Mouse (Mus musculus): ENCODE measurements around the gene Fndc3b. TPM values are rescaled to one million over a fixed set of nuclear protein-coding genes. Genes with fewer than 3 reads are reported as not detected.

Gene Fndc3b
- polyA plus RNA-seq, 1 experiment from 2014 or later = 153 TPM

DNA sequence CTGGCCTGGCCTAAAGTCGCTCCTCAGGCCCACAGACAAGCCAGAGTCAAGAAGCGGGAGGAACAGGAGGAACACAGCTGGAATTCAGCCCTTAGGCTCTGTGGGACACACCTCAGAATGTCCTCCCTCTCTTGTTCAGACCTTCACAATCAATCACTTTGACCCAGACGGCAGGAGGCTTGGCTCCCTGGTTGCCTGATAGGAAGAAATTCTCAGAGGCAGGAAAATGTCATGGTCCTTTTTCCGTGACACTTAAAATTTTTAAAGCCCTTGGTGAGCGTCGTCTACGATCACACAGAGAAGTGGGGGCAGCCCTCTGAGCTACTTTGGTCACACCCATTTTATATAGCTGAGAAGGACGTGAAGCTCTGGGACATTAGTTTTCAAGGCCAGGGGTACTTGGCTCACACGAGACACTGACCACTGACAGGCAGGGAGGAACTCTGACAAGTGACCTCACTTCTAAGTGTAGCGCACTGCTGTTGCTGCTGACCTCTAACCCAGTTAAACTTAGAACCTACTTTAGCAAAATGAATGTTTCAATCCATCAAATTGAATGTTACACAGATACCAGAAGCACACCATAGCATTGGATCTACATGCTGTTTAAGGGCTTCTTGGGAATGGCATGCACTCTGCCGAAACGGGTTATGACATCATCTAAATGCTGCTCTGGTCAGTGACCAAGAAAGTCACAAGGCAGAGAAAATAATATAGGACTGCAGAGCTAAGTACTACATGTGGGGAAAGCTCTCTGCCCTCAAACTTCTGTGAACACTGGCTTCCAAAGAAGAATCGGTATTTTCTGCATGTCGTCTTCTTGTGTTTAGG, 181.7 kb downstream of the Fndc3b start:
- no peak for ATAC-seq
- no peak for TF ChIP-seq CTCF (IDR thresholded peaks at IDR 0.05)
- DNase-seq (ENCODE audit: low read depth, low spot score) = no peak
- ChIA-PET POLR2A (no interaction called here), CTCF (interaction anchor here (1.1 to 1.9 kb wide), 5 partner anchors 8 to 19 kb away, joined by 3 to 9 read pairs (median 5); no protein-coding TSS in a partner anchor)
- in situ Hi-C loops (cut with MboI; ENCODE audit: low pct_unique_long_range_greater_than_20kb) = no loop called here
- H3K27me3 ChIP-seq = no peaks in the 10 kb centered on the region

DNA sequence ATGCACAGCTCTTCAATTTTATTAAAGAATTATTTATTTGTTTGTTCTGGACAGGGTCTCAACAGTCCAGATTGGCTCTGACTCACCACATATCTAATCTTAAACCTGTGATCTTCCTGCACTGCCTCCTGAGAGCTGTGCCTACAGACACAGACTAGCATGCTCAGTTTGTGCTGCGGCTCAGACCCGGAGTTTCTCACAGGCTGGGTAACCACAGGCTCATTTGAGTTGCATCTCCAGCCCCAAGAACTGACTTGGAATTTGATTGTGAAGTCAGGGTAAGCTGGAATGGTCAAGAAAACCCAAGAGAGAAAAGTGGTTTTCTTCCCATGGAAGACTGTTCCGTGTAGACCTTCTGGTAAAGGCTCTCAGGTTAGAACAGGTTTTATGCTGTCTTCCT, 184.1 kb downstream of the Fndc3b start:
- in situ Hi-C loops (cut with MboI; ENCODE audit: low pct_unique_long_range_greater_than_20kb) = no loop called here
- CTCF ChIA-PET = no interaction called here
- POLR2A ChIA-PET = no interaction called here
- H3K27me3 ChIP-seq = no peaks in the 10 kb centered on the region
- TF ChIP-seq CTCF (IDR thresholded peaks at IDR 0.05) = no peak
- no peak for ATAC-seq
- no peak for DNase-seq (ENCODE audit: low read depth, low spot score)

DNA sequence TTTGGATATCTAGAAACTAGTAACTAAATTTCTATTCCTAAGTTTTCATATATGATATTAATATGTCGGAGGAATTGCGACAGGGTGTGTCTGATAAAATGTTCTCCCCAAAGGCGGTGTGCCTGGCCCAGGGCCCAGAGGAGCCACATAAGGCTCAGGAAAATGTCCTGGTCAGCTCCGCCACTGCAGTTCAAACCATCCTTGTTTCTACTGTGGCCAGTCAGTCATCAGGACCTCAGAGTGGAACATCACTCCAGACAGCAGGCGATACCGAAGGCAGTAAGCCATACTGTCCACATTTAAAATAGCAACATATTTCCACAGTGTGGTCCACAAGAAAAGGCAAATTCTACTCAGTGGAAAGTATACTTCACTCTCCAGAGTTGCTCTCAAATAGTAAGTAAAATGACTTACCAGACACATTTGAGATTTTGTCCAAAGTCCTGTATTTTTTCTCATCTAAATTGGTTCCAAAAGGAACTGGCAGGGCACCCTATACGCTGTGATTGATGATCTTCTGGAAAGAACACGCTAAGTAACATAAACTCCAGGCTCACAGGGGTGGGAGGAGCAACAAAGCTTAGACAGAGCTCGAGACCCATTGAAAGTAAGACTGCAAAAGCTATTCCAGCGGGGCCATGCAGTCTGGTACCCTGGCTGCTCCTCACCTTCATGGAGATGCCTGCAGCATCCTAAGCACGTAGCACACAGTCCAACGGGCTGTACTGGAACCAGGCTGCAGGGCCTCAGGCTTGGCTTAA, 187.8 kb downstream of the Fndc3b start:
- CTCF ChIA-PET = interaction anchor here (1.6 kb wide), 1 partner anchor 36 kb away, joined by 4 read pairs; no protein-coding TSS in a partner anchor
- no peaks in the 10 kb centered on the region for H3K27me3 ChIP-seq
- no peak for ATAC-seq
- in situ Hi-C loops (cut with MboI; ENCODE audit: low pct_unique_long_range_greater_than_20kb) = no loop called here
- POLR2A ChIA-PET = no interaction called here
- DNase-seq (ENCODE audit: low read depth, low spot score) = no peak
- TF ChIP-seq CTCF (IDR thresholded peaks at IDR 0.05) = no peak

DNA sequence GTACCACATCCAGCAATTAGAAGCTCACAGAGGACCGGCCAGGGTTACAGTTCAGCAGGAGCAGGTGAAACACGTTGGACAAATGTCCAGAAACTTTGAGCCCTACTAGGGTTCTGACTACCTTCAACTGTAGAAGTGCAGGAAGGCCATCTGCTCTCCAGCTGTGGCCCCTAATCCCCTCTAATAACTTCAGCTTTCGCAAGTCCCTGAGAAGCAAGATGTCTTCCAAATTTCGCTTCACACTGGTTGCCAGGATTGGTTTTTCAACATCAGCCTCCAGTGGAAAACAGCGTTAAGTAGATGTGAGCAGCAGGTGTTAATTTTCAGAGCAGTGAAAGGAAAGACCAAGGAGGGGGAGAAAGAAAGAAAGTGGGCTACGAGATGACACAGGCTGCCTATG, 190.7 kb downstream of the Fndc3b start:
- in situ Hi-C loops (cut with MboI; ENCODE audit: low pct_unique_long_range_greater_than_20kb) = no loop called here
- no peaks in the 10 kb centered on the region for H3K27me3 ChIP-seq
- TF ChIP-seq CTCF (IDR thresholded peaks at IDR 0.05) = no peak
- ChIA-PET POLR2A (no interaction called here), CTCF (interaction anchor here (1.3 kb wide), 1 partner anchor 9 kb away, joined by 7 read pairs; no protein-coding TSS in a partner anchor)
- no peak for DNase-seq (ENCODE audit: low read depth, low spot score)
- ATAC-seq = no peak

DNA sequence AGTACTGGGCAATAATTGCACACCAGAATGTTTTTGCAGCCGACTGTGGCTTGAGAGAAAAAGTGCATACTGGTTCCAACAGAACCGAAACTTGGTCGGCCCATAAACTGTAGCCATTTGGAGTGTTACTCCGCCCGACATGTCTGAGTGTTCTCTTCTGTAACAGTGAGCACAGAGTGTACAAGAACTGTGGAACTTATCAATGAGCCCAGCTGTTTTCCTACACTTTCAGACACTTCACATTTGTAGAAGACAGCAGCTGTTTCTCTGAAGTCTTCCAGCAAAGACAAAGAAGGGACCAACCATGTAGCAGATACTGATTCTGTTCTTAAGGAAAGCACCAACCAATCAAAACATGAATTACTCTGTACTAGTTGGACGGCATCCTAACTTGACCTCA, 191.6 kb downstream of the Fndc3b start:
- no peak for TF ChIP-seq CTCF (IDR thresholded peaks at IDR 0.05)
- ChIA-PET POLR2A (no interaction called here), CTCF (no interaction called here)
- no peak for DNase-seq (ENCODE audit: low read depth, low spot score)
- no peaks in the 10 kb centered on the region for H3K27me3 ChIP-seq
- ATAC-seq = no peak
- in situ Hi-C loops (cut with MboI; ENCODE audit: low pct_unique_long_range_greater_than_20kb) = no loop called here

DNA sequence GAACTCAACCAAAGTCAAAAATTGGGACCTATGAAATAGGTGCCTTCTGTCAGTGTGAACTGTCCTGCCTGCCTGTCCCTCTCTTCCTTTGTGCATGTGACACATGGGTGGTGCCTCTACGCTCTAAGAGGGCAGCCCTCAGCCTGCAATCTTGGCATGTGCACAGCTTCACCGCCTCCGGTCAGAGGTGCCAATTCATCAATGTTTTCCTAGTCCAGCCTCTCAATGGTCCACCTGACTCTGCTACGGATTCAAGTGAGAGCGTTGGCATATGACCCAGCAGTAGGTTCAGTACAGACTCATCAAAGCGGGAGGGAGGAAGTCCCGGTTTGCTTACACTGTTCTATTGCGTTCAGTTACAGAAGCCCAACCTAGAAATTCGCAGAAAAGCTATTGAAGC, 192.2 kb downstream of the Fndc3b start:
- CTCF ChIA-PET = interaction anchor here (1.3 to 1.4 kb wide), 2 partner anchors 11 to 27 kb away, joined by 4 to 5 read pairs; no protein-coding TSS in a partner anchor
- POLR2A ChIA-PET = no interaction called here
- ATAC-seq = no peak

DNA sequence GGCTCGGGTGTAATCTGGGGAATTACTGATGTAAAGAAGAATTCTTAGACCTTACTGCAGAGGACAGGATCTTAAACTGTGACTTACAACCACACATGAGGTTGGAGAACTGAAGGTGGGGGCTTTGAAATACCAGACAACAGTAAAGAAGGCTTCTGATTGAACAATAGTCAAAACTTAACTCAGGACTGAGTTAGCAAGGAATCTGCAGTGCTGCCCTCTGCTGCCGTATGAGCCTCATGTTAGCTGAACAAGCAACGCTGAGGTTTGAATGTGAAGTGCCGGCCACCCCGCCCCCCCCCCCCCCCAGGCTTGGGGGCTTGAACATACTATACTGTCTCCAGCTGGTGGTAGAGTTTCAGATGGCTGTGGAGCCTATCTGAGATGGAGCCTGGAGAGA, 194.6 kb downstream of the Fndc3b start:
- DNase-seq (ENCODE audit: low read depth, low spot score) (no peak), ATAC-seq (no peak)
- CTCF ChIA-PET = no interaction called here
- no peaks in the 10 kb centered on the region for H3K27me3 ChIP-seq
- POLR2A ChIA-PET = no interaction called here
- in situ Hi-C loops (cut with MboI; ENCODE audit: low pct_unique_long_range_greater_than_20kb) = no loop called here
- TF ChIP-seq CTCF (IDR thresholded peaks at IDR 0.05) = no peak

More for the DNA sequence above, 192.2 kb downstream of the Fndc3b start:
- TF ChIP-seq CTCF (IDR thresholded peaks at IDR 0.05) = no peak
- H3K27me3 ChIP-seq = no peaks in the 10 kb centered on the region
- in situ Hi-C loops (cut with MboI; ENCODE audit: low pct_unique_long_range_greater_than_20kb) = no loop called here
- no peak for DNase-seq (ENCODE audit: low read depth, low spot score)

DNA sequence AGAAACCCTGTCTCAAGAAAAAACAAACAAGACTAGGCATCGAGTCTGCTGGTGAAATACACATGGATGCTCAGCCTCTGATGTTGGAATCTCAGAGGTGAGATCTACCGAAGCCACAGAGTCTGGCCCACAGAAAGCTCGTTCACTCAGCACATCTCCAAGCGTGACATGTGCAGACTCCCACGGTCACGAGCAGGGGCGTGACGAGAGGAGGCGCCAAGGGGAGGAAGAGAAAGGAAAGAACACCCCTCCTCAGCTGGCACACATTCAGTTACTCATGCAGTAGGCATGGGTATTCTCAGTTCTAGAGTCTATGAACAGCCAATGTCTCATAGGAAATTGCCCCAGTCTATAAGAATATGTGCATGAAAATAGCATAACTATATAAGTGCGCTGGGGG, 199.3 kb downstream of the Fndc3b start:
- no peak for TF ChIP-seq CTCF (IDR thresholded peaks at IDR 0.05)
- ATAC-seq (no peak), DNase-seq (ENCODE audit: low read depth, low spot score) (no peak)
- H3K27me3 ChIP-seq = no peaks in the 10 kb centered on the region
- in situ Hi-C loops (cut with MboI; ENCODE audit: low pct_unique_long_range_greater_than_20kb) = no loop called here
- ChIA-PET CTCF (interaction anchor here (1.2 to 1.6 kb wide), 3 partner anchors 10 to 20 kb away, joined by 3 to 4 read pairs (median 4); no protein-coding TSS in a partner anchor), POLR2A (interaction anchor here (0.7 kb wide), 1 partner anchor 18 kb away, joined by 3 read pairs; no protein-coding TSS in a partner anchor)

DNA sequence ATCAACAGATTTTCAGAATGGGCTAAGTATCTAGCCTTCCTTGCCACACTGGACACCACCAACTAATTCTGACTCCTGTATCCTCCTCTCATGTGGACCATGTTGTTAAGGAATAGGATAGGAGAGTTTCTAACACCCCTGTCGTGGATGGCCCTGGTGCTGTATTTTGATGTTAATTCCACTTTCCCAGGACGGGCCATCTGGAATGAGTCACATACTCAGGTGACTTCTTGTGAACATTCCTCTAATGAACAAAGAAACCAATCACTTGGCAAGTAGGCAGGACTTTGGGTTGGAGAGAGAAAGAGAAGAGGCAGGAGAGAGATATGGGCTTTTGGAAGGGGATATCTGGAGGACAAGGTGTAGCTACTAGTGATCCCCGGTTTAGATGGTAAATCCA, 204.2 kb downstream of the Fndc3b start:
- POLR2A ChIA-PET = no interaction called here

DNA sequence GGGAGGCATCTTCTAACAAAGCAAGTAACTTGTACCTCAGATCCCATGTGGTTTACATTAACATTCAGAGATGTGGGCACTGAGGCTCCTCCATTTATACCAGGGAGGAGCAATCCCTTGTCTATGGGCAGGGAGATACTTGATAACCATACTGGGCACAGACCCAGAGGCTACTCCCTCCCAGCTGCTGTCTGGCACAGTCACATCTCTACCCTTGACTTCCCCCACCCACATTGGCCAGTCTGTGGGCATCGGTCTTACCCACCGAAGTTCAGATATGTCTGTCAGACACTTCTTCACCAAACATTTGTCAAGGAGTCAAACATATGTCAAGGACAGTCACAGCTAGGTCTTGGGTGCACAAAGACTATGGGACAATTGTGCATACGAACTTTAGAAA, 205.5 kb downstream of the Fndc3b start:
- DNase-seq (ENCODE audit: low read depth, low spot score) = no peak
- TF ChIP-seq CTCF (IDR thresholded peaks at IDR 0.05) = no peak
- ChIA-PET POLR2A (no interaction called here), CTCF (interaction anchor here (0.7 kb wide), 1 partner anchor 10 kb away, joined by 3 read pairs; no protein-coding TSS in a partner anchor)
- no peaks in the 10 kb centered on the region for H3K27me3 ChIP-seq
- no peak for ATAC-seq
- in situ Hi-C loops (cut with MboI; ENCODE audit: low pct_unique_long_range_greater_than_20kb) = no loop called here

More for the DNA sequence above, 204.2 kb downstream of the Fndc3b start:
- DNase-seq (ENCODE audit: low read depth, low spot score) (no peak), ATAC-seq (no peak)
- in situ Hi-C loops (cut with MboI; ENCODE audit: low pct_unique_long_range_greater_than_20kb) = no loop called here
- no peaks in the 10 kb centered on the region for H3K27me3 ChIP-seq
- no peak for TF ChIP-seq CTCF (IDR thresholded peaks at IDR 0.05)
- CTCF ChIA-PET = interaction anchor here (1.3 kb wide), 1 partner anchor 12 kb away, joined by 3 read pairs; no protein-coding TSS in a partner anchor

All from Patski (cell line).